Mouse (Mus musculus): Measurements from ENCODE around the gene Sulf2. TPM values are rescaled to one million over a fixed set of nuclear protein-coding genes. Genes with fewer than 3 reads are reported as not detected.

Sulf2 gene
- polyA plus RNA-seq, 2 experiments from 2014 or later = 2.5 to 5.6 TPM

GRCm38 (mm10) chr2:166148672-166149332, 6.7 kb downstream of the Sulf2 start:
- ATAC-seq = no peak

- ATAC-seq = no peak
Measured at GRCm38 (mm10) chr2:166147930-166148651, 7.4 kb downstream of the Sulf2 start.

DNA sequence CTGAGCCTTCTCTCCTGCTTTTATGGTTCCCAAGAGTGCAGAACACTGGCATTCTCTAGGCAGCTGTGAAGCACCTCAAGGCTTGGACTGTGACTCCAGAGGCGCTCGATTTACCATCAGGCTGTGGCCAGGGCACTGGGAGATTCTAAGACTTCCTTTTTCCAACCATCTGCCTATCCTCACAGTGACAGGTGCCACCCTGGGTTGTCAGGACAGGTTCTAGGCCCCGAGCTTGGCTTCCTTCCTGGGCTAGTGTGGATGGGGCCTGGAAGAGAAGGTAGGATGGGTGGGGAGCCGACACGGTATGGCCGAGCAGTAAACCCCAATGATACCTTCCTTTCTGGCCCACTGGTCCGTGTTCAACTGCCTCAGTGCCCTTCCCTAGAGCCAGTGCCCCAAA, 9.0 kb downstream of the Sulf2 start:
- ATAC-seq = no peak

- ATAC-seq = no peak
Measured at GRCm38 (mm10) chr2:166145031-166145430, 10.4 kb downstream of the Sulf2 start.

DNA sequence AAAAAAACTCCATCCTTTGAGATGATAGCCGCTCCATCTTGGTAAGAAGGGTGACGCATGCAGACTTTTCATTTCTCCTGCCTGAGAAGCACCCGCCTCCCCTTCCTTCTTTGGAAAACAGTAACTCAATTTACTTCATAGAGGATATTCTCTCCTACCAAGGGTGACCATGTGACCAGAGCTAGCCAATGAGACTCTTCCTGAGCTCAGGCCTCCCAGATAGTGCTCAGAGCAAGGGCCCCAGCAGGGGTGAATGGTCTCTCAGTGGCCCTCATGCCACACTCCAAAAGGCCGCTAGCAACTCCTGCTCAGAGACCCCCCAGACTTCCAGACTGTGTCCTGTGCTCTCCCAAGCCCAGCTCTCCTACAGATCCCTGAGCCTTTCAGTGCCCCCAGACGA, 11.6 kb downstream of the Sulf2 start:
- ATAC-seq = no peak

- ATAC-seq = no peak
Measured at GRCm38 (mm10) chr2:166142561-166143112, 12.8 kb downstream of the Sulf2 start.

GRCm38 (mm10) chr2:166141910-166142309, 13.6 kb downstream of the Sulf2 start:
- ATAC-seq = no peak

DNA sequence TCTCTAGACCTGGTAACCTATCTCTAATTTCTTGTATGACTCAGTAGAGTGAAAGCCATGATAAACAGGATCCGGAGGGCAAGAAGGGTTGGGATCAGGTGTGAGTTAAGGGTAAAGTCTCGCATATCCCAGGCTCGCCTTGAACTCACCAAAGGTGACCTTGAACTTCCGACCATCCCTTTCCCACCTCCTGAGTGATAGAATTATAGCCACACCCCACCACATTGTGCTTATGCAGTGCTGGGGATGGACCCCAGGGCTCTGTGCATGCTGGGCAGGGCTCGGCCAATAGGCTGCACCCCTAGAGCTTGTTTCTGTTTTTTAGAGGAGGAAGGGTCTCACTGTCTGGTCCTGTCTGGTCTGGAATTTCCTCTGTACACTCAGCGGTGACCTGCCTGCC, 14.4 kb downstream of the Sulf2 start:
- ATAC-seq = no peak

- no peak for ATAC-seq
Measured at GRCm38 (mm10) chr2:166140427-166140826, 15.0 kb downstream of the Sulf2 start.

DNA sequence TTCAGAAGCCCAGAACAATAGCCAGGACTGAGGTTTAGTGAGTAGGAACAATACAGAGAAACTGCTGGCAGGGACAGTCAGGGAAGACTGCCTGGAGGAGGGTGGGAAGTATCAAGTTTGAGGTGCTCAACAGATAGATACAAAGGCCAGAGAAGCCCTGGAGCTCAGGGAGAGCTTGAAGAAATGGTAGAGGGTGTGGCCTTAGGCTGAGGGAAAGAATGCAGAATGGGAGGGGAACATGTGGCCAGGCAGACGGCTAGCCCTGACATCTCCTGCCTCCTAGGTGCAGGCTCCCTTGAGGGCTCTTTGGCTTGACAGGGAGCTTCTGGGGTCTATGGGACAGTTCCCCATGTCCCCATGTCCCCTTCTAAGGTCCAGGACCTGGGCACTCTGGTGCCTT, 17.2 kb downstream of the Sulf2 start:
- no peak for ATAC-seq

GRCm38 (mm10) chr2:166137467-166137866, 18.0 kb downstream of the Sulf2 start:
- no peak for ATAC-seq

DNA sequence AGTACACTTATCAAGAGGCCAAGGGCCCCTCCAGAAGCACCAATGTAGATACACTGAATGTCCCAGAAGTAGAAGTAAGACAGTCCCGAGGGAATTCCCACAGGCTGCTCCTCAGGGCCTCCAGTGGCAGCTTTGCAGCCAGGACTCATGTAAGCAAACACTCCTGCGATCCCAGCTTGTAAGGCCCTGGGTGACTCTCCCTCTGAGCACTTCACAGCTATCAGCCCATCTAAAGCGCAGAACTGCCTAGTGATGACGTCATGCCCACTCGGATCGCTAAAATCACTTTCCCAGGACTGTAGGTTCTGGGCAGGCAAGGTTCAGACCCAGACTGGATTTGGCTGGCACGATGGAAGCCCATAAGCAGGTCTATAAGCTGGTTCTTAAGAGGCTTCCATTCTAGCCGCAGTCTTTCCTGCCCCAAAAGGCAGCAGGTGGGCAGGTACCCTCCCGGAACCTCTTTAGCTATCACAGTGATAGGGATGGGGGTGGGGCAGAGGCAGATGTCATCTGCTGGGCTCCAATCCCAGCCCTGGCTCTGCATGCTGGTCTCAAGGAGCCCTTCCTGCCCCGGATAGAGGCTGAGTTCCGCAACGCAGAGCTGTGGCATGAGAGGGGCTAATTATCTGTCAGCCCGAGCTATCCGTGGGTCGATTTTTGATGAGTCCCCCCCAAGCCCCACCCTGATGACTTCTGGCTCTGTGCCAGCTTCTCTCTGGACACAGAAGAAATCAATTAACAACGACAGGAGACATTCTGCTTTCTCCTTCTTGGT, 19.6 kb downstream of the Sulf2 start:
- no peak for ATAC-seq

DNA sequence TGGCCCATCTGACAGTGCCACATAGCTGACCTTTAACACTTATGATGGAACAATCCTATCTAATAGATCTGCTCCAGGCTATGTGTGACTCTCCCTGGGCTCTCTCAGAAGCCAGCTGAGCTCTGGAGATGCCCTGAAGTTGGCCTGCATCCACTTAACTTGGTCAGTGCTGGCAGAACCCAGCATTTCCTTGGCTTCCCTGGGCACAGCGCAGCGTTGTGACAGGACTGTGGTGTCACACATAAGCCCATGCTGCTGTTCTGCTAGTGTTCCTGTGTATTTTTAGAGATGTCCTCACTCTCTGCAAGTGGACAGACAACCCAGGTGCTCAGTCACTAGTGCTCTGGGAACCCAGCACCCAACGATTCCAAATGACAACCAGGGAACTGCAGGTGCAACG, 26.7 kb downstream of the Sulf2 start:
- no peak for ATAC-seq

- no peak for ATAC-seq
Measured at GRCm38 (mm10) chr2:166128032-166128431, 27.4 kb downstream of the Sulf2 start.

DNA sequence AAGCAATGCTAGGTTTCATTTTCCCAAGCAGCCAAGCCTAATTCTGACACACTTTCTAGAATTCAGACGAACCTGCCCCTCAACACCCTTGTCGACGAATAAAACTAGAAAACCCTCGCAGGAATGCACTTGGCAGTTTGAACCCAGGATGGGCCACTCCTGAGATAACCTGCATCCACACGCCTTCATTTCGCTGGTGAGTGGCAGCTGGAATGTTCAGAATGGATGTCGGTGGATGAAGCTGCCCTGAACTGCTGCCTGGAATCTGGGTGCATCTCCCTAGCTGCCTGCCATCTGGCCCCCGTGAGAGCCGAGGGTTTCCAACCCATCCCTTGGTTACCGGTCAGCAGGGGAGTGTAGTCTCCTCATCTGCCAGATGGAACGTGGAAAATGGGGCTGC, 29.1 kb downstream of the Sulf2 start:
- ATAC-seq = no peak

GRCm38 (mm10) chr2:166125492-166126252, 29.8 kb downstream of the Sulf2 start:
- ATAC-seq = peak; percentile 86

DNA sequence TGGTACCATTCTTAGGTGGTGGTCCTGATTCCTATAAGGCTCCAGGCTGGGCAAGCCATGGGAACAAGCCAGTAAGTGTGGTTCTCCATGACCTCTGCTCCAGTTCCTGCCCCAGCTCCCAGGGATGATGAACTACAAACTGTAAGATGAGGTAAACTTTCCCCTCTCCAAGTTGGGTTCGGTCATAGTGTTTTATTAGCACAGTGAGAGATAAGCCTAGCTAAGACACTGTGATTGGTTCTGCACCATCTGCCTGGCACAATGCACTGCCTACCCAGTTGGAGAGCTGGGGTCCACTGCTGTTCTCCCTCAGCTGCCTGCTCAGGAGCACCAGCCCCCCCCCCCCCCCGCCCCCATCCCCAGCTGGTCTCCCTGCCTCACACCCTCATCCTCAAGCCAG, 30.4 kb downstream of the Sulf2 start:
- no peak for ATAC-seq

GRCm38 (mm10) chr2:166122781-166123180, 32.7 kb downstream of the Sulf2 start:
- no peak for ATAC-seq

DNA sequence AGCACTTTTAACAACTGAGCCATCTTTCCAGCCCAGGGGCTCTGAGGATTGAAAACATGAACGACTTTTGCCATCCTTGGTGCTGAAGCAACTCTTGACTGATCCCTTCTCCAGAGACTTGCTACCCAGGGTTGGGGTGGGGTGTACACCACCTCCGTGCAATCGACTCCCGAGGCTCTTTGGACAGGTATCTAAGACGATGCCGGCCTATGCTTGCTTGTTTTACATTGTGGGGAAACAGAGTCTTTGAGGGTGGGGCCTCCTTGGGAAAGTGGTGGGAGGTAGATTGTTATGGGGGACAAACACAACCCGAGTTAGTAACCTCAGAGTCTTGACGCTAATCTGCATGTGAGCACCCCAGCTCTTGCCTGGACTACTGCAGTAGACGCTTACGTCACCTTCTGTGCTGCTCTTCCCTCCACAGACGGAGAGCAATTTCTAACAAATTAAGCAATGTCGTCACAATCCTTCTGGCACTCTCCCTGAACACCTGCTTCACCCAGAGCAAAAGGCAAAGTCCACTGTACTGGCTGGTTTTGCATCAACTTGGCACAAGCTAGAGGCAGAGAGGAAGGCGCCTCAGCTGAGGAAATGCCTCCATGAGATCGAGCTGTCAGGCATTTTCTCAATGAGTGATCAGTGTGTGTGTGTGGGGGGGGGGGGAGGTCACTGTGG, 33.6 kb downstream of the Sulf2 start:
- no peak for ATAC-seq

DNA sequence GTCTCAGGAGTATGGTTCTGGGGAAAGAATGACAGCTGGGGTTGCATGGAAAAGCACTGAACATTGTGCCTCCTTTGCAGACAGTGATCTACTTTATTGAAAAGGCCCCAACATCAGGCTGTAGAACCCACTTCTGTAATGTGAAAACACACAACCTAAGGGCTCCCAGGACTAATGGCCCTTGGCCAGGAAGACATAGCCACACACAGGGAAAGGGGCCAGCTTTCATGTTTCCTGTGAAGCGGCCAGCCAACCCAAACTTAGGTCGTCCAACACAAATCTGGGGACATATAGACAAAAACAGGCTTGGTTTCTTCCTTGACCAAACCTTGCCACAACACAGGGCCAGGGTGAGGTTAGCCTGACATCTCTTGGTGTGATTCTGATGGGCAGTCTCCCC, 35.5 kb downstream of the Sulf2 start:
- no peak for ATAC-seq

- ATAC-seq = no peak
Measured at GRCm38 (mm10) chr2:166116704-166117103, 38.8 kb downstream of the Sulf2 start.

GRCm38 (mm10) chr2:166116278-166116608, 39.2 kb downstream of the Sulf2 start:
- ATAC-seq = no peak
